Mouse (Mus musculus) T-helper 2 cell (primary cell): ENCODE data around the gene Slc2a9.

ENCODE experiments used
- in situ Hi-C: fragments of 300-600 bp; cut with MboI, MseI; formaldehyde crosslinking; loops from one replicate; pipeline ENCODE4 v1.15.1; 2025; ENCODE audit warnings: high pct_unique_total_duplicates

Slc2a9 gene

GRCm38 (mm10) chr5:38379970-38380369 is 123.0 kb downstream of the Slc2a9 start:
- in situ Hi-C loops = no loop called here

DNA sequence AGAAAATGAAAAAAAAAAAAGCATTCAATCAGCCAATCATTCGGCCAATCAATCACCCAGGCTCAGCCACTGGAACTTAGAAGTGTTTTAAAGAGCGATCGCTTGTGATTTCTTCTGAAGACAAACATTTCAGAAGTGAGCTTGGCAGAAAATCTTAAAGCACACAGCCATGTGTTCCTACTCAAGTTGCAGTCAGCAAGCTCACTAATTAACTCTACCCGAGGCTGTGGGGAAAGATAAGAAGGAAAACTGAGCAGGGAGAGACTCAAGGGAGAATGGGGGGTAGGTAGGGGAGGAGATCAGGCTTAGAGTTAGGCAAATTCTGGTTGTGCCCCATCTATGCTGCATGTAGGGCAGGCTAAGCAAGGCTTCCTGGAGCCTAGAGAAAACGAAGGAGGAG is 130.6 kb downstream of the Slc2a9 start:
- in situ Hi-C loops = no loop called here

DNA sequence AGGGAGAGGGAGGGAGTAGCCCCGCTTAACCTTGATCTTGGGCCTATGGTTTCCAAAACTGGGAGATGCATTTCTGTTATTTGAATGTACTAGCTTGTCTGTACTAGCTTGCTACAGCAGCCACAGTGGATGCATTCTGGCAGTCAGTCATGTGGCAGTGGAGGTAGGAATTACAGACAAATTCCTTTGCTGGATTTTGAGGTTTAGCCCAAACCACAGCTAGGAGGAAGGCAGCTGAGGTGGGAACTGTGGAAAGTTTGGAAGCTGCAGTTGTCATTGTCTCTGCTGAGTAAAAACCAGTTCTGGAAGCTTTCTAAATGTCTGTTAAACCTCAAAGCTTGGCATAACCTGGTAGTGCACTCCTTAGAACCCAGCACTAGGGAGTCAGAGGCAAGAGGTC is 131.6 kb downstream of the Slc2a9 start:
- in situ Hi-C loops = no loop called here

DNA sequence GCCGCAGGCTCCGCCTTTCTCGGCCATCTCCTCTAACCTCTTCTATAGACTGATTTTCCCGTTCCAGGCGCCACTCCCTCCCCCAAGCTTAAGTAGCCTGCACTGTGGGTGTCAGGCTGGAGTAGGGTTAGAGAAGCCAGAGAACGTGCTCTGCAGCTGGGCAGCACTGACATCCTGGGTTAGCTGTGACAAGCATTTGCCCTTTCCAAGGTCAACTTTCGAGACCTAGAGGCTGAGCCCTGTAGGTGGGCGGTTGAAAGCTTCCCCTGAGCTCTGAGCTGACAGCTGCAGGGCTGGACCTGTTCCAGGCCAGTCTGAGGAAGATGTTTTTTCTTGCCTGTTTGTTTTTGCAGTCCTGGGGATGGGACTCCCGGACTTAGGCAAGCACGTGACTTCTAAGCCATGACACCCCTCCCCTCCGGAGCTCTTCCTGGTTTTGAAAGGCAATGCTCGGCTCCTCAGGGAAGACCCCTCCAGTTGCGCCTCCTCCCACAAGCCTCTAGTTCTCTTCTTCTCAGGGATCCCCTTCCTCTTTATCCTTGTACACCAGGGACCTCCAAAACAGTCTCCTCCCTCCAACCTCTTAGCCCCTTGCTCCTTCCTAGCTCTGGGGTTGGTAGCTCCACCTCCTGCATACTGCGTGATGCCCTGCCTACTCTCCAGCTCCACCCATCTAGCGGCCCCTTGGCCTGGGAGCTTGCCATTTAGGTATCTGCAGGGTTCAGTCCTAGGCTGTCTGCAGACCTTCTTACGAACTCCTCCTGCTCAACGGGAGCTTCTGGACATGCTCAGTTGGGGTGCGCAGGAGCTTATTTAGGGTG is 136.1 kb downstream of the Slc2a9 start:
- in situ Hi-C loops = no loop called here

DNA sequence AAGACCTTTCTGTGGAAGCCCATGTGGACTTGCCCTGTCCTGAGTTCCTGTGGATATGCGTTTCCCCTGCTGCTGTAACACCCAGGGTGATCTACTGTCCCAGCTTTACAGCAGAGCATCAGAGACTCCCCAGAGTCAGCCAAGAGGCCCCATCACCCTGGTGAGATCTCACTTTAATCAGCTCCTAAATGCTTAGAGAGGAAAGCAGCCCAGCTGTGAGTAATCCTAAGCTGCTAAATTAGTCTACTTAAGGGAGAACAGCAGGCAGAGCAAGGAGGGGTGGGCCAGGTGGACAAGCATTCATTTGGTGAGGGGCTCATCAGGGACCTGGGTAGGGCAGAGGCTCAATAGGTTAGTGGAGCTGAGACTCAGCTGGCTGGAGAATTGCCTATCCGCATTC is 137.4 kb downstream of the Slc2a9 start:
- in situ Hi-C loops = no loop called here

DNA sequence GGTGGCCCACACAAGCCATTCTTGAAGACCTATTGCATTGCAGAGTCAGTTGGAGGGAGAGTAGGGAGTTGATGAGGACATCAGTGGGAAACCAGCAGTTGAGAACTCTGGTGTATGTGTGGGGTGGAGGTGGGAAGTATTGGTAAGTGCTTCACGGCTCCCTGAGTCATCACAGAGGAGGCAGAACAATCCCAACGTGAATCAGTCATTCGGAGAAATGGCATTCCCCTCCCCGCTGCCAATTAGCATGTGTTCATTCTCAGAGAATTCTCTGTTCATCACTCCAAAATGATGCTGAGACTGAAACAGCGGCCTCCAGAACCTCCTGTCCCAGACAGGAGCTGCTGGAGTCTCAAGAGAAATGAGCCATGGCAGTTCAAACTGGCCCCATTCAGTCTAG is 138.5 kb downstream of the Slc2a9 start:
- in situ Hi-C loops = no loop called here

- in situ Hi-C loops = no loop called here
Measured at GRCm38 (mm10) chr5:38359716-38360115, 143.2 kb downstream of the Slc2a9 start.

DNA sequence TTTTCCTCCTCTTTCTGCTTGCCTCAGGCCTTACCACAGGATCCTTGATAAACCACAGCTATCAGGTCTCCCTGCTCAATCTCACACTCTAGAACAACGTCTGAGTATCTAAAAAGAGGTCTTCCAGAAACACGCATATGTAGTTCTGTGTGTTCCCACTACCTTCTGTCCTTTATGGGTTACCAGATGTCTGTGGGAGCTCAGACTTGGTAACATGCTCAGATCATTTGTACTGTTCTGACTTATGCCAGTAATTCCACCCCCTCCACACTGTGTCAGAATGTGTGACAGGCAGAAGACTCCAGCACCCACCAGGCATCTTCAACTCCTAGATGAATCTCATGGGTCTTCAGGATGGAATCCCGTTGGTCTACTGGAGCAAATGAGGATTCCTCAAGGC is 146.0 kb downstream of the Slc2a9 start:
- in situ Hi-C loops = no loop called here

DNA sequence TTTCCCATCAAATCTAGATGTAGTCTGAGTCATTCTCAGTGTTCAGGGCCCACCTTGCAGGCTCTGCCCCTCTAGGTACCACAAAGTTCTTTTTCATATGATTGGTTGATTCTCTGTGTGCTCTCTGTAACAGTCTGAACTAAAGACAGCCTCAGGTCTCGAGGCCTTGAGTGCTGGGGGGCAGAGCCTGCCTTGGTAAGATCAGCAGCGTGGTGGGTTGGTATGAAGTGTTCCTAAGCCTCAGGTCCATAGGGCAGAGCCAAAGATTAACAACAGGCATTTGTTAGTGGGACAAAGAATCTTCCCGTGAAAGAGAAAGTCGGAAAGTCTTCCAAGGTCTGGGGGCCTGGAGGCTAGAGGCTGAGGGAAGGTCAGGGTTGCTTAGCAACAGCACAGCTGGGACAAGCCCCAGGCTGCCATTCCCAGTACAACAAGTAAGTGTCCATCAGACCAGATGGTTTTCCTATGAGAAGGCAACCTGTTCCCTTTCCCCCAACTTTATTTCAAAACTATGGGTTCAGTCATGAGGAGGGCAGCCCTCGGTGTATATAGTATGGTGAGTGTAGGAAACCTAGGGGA is 152.5 kb downstream of the Slc2a9 start:
- in situ Hi-C loops = no loop called here

DNA sequence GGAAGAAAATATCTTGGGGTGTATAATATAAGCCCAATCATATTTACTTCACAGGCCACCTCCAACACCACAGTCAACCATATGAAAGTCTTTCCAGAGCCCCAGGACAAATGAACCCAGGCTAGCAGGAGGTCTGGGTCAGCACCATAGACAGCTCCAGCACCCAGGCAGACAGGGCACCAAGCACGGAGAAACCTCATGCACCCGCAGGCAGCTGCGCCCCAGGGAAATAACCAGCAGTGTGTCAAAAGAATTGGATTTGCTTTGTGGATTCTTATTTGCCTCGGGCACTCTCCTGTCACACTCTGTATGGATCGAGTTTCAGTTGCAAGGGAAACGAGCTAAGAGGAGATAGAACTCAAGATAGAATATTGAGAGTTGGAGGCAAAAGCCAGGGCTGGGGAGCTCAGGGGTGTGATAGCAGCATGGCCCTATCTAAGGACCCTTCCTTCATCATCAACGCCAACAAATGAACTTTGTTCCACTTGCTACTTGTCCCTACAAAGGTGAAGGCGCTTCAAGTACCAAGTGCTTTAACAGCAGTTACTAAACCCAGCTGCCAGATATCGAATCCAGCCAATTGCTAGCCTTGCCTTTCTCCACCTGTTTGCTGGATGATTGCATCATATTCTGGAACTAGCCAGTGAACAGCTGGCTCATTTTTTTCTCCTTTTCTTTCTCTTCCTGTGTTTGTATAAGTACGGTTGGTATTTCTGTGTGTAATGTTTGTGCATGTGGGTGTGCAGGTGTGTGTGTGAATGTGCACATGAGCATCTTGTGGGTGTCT is 156.1 kb downstream of the Slc2a9 start:
- in situ Hi-C loops = no loop called here

DNA sequence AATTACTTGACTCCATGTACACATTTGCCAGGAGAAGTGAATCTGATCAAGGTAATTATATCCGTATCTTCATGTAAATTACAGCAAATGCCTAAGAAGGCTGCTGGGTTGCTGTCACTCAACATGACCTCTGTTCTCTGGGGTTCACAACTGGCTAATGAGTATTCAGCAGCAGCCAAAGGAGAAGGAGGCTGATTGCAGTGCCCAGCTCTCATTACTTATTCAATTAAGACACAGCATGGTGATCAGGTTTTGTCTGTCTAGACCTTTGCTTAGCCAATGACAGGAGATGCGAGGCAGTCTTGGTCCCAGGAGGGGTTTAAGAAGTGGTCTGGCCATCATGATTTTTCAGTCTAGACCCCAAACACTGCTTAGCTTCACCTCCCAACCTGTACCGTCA is 159.8 kb downstream of the Slc2a9 start:
- in situ Hi-C loops = no loop called here

DNA sequence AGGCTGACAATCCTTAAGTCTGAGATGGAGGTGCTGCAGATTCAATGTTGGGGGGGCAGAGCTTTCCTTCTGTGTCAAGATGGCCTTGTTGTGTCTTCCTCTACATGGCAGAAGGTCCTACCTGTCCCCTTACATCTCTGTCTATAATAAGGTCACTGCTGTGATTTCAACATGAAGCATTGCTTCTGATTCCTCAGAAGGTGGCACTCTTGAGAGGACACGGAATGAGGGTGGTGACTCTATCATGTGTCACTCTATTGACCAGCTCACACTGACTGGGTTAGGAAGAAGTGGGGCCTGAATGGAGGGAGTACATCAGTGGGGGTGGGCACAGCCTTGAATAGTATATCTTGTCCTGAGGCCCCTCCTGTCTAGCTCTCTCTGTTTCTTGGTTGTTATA is 168.4 kb downstream of the Slc2a9 start:
- in situ Hi-C loops = no loop called here

- in situ Hi-C loops = no loop called here
Measured at GRCm38 (mm10) chr5:38333381-38333780, 169.6 kb downstream of the Slc2a9 start.

DNA sequence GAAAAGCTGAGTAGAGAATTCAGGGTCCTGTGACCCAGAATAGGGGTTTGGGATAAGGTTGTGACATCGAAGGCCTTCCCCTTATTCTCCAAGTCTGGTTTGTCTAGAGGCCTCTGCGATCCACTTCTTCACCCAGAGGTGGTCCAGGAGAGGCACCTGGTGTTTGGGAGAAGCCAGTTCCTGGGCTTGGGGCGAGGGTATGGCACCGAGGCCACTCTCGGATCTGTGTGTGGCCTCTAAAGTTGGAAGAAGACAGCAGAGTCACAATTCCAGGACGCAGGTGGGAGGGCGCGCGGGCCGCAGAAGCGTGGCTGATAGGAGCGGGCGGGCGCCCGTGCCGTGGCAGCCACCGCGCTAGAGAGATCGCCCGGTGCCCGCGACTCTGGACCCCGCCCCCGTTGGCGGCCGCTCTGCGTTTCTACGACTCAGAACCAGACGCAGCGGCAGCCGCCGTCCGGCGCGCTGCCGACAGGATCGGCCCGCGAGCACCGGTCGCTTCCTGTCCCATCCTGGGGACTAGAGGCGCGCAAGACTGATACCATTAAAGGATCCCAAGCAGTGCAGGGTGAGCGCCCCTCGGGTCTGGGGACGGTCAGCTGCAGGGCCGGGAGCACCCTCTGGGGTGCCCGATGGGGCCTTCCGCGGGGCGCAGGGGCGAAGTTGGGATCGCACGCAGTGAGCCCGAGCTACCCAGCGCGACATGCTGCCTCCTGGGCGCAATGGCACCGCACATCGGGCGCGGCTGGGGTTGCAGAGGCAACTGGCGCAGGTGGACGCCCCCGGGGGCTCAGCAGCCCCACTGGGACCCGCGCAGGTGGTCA is 183.8 kb downstream of the Slc2a9 start, which contains the start of gene Drd5:
Gene Drd5, plus strand, starts transcription at position 402 of the 821 bp plus-strand sequence.
- in situ Hi-C loops = no loop called here

- in situ Hi-C loops = loop anchor here (5.0 kb wide), 2 partner anchors 158 to 218 kb away; no protein-coding TSS in a partner anchor
Measured at GRCm38 (mm10) chr5:38309795-38310194, 193.1 kb downstream of the Slc2a9 start.

DNA sequence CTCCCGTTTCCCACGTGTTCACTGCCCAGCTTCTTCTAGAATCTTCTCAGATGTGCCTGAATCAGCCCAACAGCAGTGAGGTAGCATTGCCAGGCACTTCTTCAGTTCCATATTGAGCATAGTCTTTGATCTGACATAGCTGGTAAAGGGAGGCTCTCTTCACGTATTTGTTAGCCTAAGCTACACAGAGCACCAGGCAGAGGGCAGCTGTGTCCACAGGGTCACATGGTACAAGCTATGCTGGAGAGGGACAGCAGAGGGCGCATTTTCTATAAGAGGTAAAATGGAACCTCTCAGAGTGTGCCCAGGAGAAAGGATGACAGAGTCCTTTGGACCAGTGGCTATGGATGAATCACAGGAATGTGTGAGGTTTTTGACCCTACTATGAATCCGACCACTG is 194.1 kb downstream of the Slc2a9 start:
- in situ Hi-C loops = loop anchor here (5.0 kb wide), 2 partner anchors 158 to 218 kb away; no protein-coding TSS in a partner anchor

- in situ Hi-C loops = loop anchor here (5.0 kb wide), 2 partner anchors 160 to 220 kb away; no protein-coding TSS in a partner anchor
Measured at GRCm38 (mm10) chr5:38307255-38308101, 195.5 kb downstream of the Slc2a9 start.

DNA sequence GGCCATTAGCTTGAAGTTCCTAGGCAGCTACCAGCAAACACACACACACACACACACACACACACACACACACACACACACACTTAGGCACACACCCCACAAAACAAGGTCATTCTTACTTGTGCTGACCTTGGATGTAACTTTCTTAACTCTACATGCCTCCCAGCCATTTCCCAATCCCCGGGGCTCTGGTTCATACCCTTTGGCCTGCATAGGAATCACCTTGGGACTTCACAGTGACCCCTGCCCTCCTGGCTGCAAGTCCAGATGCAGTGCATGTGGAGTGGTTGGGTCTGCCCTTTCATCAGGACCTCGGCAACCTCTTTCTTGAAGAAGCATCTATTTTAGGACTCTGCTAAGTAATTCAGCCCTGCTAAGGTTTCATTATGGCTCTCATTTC is 197.7 kb downstream of the Slc2a9 start:
- in situ Hi-C loops = loop anchor here (5.0 kb wide), 2 partner anchors 162 to 222 kb away; no protein-coding TSS in a partner anchor

DNA sequence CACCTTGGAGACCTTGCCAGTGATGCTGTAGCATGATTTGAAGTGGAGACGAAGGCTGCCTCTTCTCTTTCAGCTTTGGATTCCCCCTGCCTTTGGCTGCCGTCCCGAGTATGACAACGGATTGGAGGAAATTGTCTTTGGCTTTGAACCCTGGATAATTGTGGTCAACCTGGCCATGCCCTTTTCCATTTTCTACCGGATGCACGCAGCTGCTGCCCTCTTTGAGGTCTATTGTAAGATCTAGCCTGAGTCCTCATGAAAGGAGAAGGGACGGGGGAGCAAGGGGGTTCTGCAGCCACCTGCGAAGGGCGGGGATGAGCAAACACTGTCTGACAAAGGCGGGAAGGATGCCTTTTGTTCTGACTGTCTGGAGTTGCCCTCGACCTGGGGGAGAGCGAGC is 200.3 kb downstream of the Slc2a9 start:
- in situ Hi-C loops = no loop called here

DNA sequence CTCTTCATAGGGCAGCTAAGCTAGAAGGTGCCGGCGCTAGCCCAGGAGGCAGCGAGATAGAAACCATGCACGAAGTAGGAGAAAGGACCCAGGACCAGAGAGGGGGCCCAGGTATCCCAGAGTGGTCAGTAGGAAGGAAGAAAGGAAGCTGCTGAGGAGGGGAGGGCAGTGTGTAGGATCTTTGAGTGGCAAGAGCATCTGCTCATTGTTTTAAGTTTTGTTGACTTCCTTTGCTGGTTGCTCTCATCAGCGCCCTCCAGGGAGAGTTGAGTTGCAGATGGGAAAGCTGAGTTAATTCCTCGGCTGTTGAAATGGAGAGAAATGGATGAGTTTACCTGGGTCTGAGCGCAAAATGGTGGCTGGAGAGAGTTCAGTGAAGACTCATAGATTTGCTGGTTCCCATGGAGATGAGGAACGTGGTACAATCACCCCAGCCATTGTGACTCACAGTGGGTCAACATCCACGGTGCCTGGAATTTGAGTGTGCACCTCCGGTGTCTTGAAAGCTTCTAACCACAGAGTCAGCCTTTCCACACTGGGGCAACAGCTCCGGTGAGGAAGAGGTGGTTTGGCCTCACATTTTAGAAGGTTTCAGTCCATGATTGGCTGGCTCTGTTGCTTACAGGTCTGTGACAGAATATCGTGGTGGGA is 201.1 kb downstream of the Slc2a9 start:
- in situ Hi-C loops = no loop called here
